Mouse (Mus musculus) lung, postnatal 0 days (tissue): ENCODE measurements around the gene Caprin2. TPM values are rescaled to one million over a fixed set of nuclear protein-coding genes. Genes with fewer than 3 reads are reported as not detected.

Experiments used
- ATAC-seq: fragments of 200-750 bp; cut with Nextera tagmentation; 2 replicates; pipeline ENCODE4 v1.8.0; 2017; ENCODE audit warnings: moderate library complexity
- DNase-seq: peaks from one replicate; pipeline ENCODE4 v3.0.0-alpha.2; 2016; ENCODE audit warnings: low spot score
- H3K27ac ChIP-seq: fragments of 300-500 bp; sonication (generic); 2 replicates; pipeline ENCODE4 v1.5.1; 2014; ENCODE audit warnings: antibody characterized with exemption, mild to moderate bottlenecking, low read length, mixed read lengths
- H3K27me3 ChIP-seq: fragments of 300-500 bp; sonication (generic); replicated peaks from 2 replicates; pipeline ENCODE4 v1.6.1; 2014; ENCODE audit warnings: low read length, mixed read lengths; ENCODE audit not compliant: insufficient read depth
- H3K36me3 ChIP-seq: fragments of 300-500 bp; sonication (generic); 2 replicates; pipeline ENCODE4 v1.6.1; 2014; ENCODE audit warnings: low read length, mixed read lengths; ENCODE audit not compliant: insufficient read depth
- H3K4me1 ChIP-seq: fragments of 300-500 bp; sonication (generic); 2 replicates; pipeline ENCODE4 v1.6.1; 2014; ENCODE audit warnings: antibody characterized with exemption, low read depth, low read length, mixed read lengths; ENCODE audit not compliant: insufficient read depth
- H3K4me2 ChIP-seq: fragments of 300-500 bp; sonication (generic); replicated peaks from 2 replicates; pipeline ENCODE4 v1.6.1; 2014; ENCODE audit warnings: low read depth, mild to moderate bottlenecking, low read length, moderate library complexity, mixed read lengths
- H3K4me3 ChIP-seq: fragments of 300-500 bp; sonication (generic); 2 replicates; pipeline ENCODE4 v1.5.1; 2014; ENCODE audit warnings: low read depth, low read length
- H3K9ac ChIP-seq: fragments of 300-500 bp; sonication (generic); replicated peaks from 2 replicates; pipeline ENCODE4 v1.6.1; 2014; ENCODE audit warnings: low read depth, mild to moderate bottlenecking
- H3K9me3 ChIP-seq: fragments of 300-500 bp; sonication (generic); 2 replicates; pipeline ENCODE4 v1.6.1; 2016; ENCODE audit warnings: low read length, mixed read lengths
- CTCF ChIP-seq: IDR thresholded peaks from 2 replicates; pipeline ENCODE4 v1.5.1; 2016; ENCODE audit warnings: antibody characterized with exemption, mild to moderate bottlenecking
- EP300 ChIP-seq: IDR thresholded peaks from 2 replicates; pipeline ENCODE4 v1.6.1; 2016; ENCODE audit warnings: antibody characterized with exemption, mild to moderate bottlenecking, control low read depth
- whole genome bisulfite sequencing: fragments of 180-500 bp; shearing (Covaris S2); extraction: QIAGEN DNeasy Blood & Tissue Kit; methylation state at CpG from one replicate; pipeline ENCODE4 v1.1.7; 2014; 5-methylcytosine and 5-hydroxymethylcytosine counted together
- polyA plus RNA-seq: library from polyadenylated mRNA; unstranded; fragments of >200 nt; fragmentation: Nextera tagmentation; extraction: Ambion mirVana; gene quantifications from 2 replicates; pipeline ENCODE4 v1.2.1, GENCODE M21; 2015

Caprin2 gene
- polyA plus RNA-seq, 1 experiment from 2014 or later, result 3.8 TPM

- TF ChIP-seq CTCF (no peak), EP300 (no peak)
- Histone ChIP-seq H3K36me3 (peaks cover 27% of the 10 kb centered on the region), H3K4me3 (no peak overlapping the region), H3K27ac (no peak overlapping the region), H3K27me3 (no peaks in the 10 kb centered on the region), H3K9me3 (no peaks in the 10 kb centered on the region), H3K4me1 (no peaks in the 10 kb centered on the region), H3K4me2 (no peak overlapping the region), H3K9ac (no peak overlapping the region)
- no peak for ATAC-seq
- WGBS, result 90% methylated on average over 2 of the region's 2 CpGs
- no peak for DNase-seq
Measured at GRCm38 (mm10) chr6:148795145-148795544, 100.9 kb downstream of the Caprin2 start.

Other genes with a start within 250 kb of the Caprin2 start
- 11.9 and 15.1 TPM in 2 replicates for gene Ipo8, start 64.8 kb downstream of the Caprin2 start, polyA plus RNA-seq
- 46.3 and 47.8 TPM in 2 replicates for gene Sinhcaf, start 50.2 kb upstream of the Caprin2 start, polyA plus RNA-seq
- gene Dennd5b, start 205.4 kb upstream of the Caprin2 start, polyA plus RNA-seq, result 3.6 and 4.3 TPM in 2 replicates
- gene Gm10203, start 233.9 kb upstream of the Caprin2 start, polyA plus RNA-seq, result not detected in 2 replicates
- 24.3 and 26.2 TPM in 2 replicates for gene Etfbkmt, start 243.6 kb upstream of the Caprin2 start, polyA plus RNA-seq